Mouse (Mus musculus): ENCODE results near the gene Ankmy1.

DNA sequence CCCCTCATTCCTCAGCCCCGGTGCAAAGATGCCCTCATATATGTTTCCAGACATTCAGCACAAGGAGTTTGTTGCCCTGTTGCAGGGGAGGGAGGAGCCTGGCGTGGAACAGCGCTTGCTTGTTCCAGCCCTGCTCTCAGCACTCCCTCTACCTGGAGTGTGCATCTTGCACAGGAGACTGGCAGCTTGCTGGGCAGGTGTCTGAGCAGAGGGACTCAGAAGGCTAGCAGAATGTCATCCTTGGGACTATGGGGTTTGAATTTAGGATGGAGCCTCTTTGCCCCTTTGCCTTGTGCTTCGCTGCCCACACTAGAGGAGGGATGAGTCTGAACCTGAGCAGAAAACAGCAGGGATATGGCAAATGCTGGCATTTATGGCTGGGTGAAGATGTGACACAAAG is 37.0 kb upstream of the Ankmy1 start:
- no peak for TF ChIP-seq CTCF (IDR thresholded peaks at IDR 0.05; ENCODE audit: control insufficient read depth, insufficient read depth, insufficient read length)
- no peak for TF ChIP-seq MYOG (IDR thresholded peaks at IDR 0.05; ENCODE audit: control insufficient read depth, extremely low read depth, insufficient read length)
- TF ChIP-seq MAX (IDR thresholded peaks at IDR 0.05) = no peak
- TF ChIP-seq CEBPB (IDR thresholded peaks at IDR 0.05; ENCODE audit: low read depth) = no peak
- TF ChIP-seq USF1 (IDR thresholded peaks at IDR 0.05; ENCODE audit: low read depth) = no peak
- TF ChIP-seq MYOD1 (IDR thresholded peaks at IDR 0.05; ENCODE audit: control insufficient read depth, insufficient read length, low read depth) = no peak
